ENCODE assay signal across 16 mouse cellular contexts in the genomic region with DNA sequence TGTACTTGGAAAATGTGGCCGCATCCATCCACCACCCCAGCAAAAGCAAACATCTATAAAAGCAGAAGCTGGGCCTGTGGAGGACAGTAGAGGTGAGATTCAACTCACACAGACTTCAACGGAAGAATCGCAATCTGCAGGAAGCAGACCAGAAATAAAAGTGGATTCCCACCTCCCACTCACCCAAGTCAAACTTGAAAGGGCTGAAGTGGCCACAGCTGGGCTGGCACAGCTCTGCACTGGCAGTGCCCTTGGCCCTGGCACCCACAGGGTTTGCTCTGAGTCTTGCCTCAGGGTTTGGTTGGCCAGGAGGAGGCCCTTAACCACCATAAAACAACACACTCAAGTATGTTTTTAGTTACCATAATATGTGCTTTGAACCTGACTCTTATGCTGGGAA.
DNase-seq lines count a peak whose midpoint lies in the region; ATAC-seq and TF ChIP-seq lines count a peak whose summit lies in the region.
"Had no signal": no experiment of that assay in that cellular context is flagged by ENCODE, and none has a peak within 500 bp of the region (broad histone marks: within the 10 kb centered on the region; RNA-seq: fewer than 3 reads in every experiment).

No protein-coding gene starts in this region.

- H3K4me1 ChIP-seq in lung, adult 2 months (ENCODE audit: control insufficient read depth, insufficient read depth, low read length) = no peaks in the 10 kb centered on the region
- H3K4me1 ChIP-seq: embryonic facial prominence, embryonic 10.5 days; forebrain, embryonic 10.5 days had no signal

- TF ChIP-seq CTCF in lung, adult 2 months (IDR thresholded peaks at IDR 0.05; ENCODE audit: insufficient read depth, low read length) = no peak

- peak; percentile 7 for DNase-seq in lung, adult 2 months
- DNase-seq in lung, postnatal 14 days = no peak
- peak; percentile 32 for DNase-seq in lung, postnatal 36 days
- DNase-seq in kidney, postnatal 10 days = no peak
- no peak for DNase-seq in layer of hippocampus, postnatal 25 days (ENCODE audit: extremely low spot score in 1 of 2, low spot score in 1 of 2)
- DNase-seq: adrenal gland, postnatal 10 days; gastrocnemius, postnatal 14 days; heart, postnatal 10 days; heart, postnatal 4 days had no signal

- 60% methylated on average over 3 of the region's 3 CpGs for WGBS in lung, adult 2 months

- H3K4me3 ChIP-seq in lung, adult 2 months (replicated peaks; ENCODE audit: extremely low read depth, low read depth, low read length) = no peak overlapping the region
- H3K4me3 ChIP-seq: embryonic facial prominence, embryonic 10.5 days; erythroblast, embryonic 14.5 days; forebrain, embryonic 10.5 days had no signal

- no peak for TF ChIP-seq POLR2A in lung, adult 2 months (IDR thresholded peaks at IDR 0.05; ENCODE audit: borderline replicate concordance, extremely low read depth, low read depth, low read length)

- peak; percentile 95 to 99 for ATAC-seq in hematopoietic stem cell, adult 5-6 weeks (replicated peaks in 1 of 2; ENCODE audit: insufficient read depth in 1 of 2, low FRiP score in 2 of 2, low TSS enrichment in 1 of 2, low read depth in 1 of 2, poor library complexity in 2 of 2, severe bottlenecking in 2 of 2)
- ATAC-seq in activated CD4-positive, CD25-positive, alpha-beta regulatory T cell, adult 4 months = no peak
- ATAC-seq: forebrain, embryonic 14.5 days; intestine, embryonic 16.5 days had no signal

Comparison
In these comparisons a context has a peak if more than half of its experiments do, and no peak if none do; other contexts are left out.
1. DNase-seq: peak in lung, adult 2 months (single experiment) and lung, postnatal 36 days (single experiment); none in lung, postnatal 14 days (single experiment), kidney, postnatal 10 days (single experiment) and layer of hippocampus, postnatal 25 days (0 of 2).